ENCODE assay signal across 8 mouse cellular contexts in the genomic region with DNA sequence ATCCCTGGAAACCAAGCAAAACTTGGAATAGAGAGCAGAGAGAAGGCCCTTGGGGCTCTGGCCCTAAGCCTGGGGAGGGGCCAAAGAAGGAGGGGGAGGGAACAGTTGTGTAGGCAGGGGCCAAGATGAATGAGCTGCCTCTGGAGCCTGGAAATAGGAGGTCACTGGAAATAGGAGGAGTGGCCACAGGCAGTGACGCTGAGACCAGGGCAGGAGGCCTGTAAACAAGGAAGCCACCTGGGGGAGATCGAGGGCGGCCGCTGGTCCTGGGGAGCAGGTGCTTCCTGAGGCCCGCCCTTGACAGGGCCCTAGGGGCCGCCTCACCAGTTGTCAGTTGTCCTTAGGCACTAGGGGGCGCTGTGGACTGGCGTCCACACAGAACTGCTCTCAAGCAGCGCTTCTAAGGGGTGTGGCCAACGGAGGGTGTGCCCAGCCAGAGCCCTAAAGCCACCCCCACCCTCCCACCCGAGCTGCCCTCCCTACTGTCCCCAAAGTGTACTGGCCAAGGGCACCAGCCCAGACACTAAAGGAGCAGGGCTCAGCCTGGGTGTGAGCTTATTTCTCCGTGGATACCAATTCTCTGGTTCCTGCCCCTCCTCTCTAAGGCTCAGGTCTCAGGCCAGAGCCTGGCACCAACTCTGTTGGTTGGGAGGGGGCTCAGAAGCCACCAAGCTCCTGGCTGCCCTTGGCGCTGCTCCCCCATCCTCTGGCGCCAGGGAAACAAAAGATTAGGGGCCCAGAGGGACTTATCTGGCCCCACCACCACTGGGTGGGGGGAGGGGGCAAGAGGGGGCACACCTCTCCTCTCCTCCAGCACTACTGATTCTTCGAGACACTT. TPM values are rescaled to one million over a fixed set of nuclear protein-coding genes. Genes with fewer than 3 reads are reported as not detected.
DNase-seq lines count a peak whose midpoint lies in the region; TF ChIP-seq lines count a peak whose summit lies in the region.

No protein-coding gene starts in this region.

- peak; percentile 39 to 68 for DNase-seq in layer of hippocampus, adult 2 months (ENCODE audit: low spot score in 2 of 2)
- DNase-seq in layer of hippocampus, postnatal 14 days (ENCODE audit: low spot score in 2 of 2), result no peak
- DNase-seq in c-Kit-positive CD71-negative TER-119-negative erythroid progenitor cells, embryonic 14.5 days (ENCODE audit: low read depth), result peak; percentile 97
- peak; percentile 78 for DNase-seq in forebrain, embryonic 10.5 days (ENCODE audit: extremely low spot score, low spot score)
- DNase-seq in heart, postnatal 25 days (ENCODE audit: low spot score), result peak; percentile 84
- peak; percentile 65 to 73 for DNase-seq in layer of hippocampus, postnatal 10 days (ENCODE audit: low spot score in 2 of 2)
- peak; percentile 84 for DNase-seq in midbrain, embryonic 10.5 days (ENCODE audit: low spot score)
- peak; percentile 90 for DNase-seq in spleen, postnatal 36 days (ENCODE audit: low spot score in 2 of 2)

- peak overlapping the region; percentile 82 for H3K27ac ChIP-seq in layer of hippocampus, adult 2 months
- H3K27ac ChIP-seq in forebrain, embryonic 10.5 days, result peak overlapping the region; percentile 76
- H3K27ac ChIP-seq in midbrain, embryonic 10.5 days (replicated peaks), result peak overlapping the region; percentile 56

- peak; percentile 93 for TF ChIP-seq CTCF in layer of hippocampus, adult 2 months (conservative IDR thresholded peaks at IDR 0.05)

- peaks cover 34% of the 10 kb centered on the region for H3K4me1 ChIP-seq in forebrain, embryonic 10.5 days
- H3K4me1 ChIP-seq in midbrain, embryonic 10.5 days, result peaks cover 54% of the 10 kb centered on the region

- intact Hi-C loops in heart, postnatal 25 days (cut with DNase I), result loop anchor here (1.0 to 5.0 kb wide), 4 partner anchors 27 to 222 kb away; no protein-coding TSS in a partner anchor

- peaks cover 40% of the 10 kb centered on the region for H3K36me3 ChIP-seq in forebrain, embryonic 10.5 days (replicated peaks)
- peaks cover 41% of the 10 kb centered on the region for H3K36me3 ChIP-seq in midbrain, embryonic 10.5 days

- no peaks in the 10 kb centered on the region for H3K9me3 ChIP-seq in forebrain, embryonic 10.5 days
- no peaks in the 10 kb centered on the region for H3K9me3 ChIP-seq in midbrain, embryonic 10.5 days (replicated peaks)

- 8% methylated on average over 15 of the region's 15 CpGs for WGBS in forebrain, embryonic 10.5 days
- 6% methylated on average over 15 of the region's 15 CpGs for WGBS in midbrain, embryonic 10.5 days

- peak overlapping the region; percentile 19; the same call in 1 of the 2 replicates for H3K4me3 ChIP-seq in layer of hippocampus, adult 2 months
- peak overlapping the region; percentile 25 for H3K4me3 ChIP-seq in forebrain, embryonic 10.5 days
- peak overlapping the region; percentile 36 for H3K4me3 ChIP-seq in midbrain, embryonic 10.5 days

- 0 out of 2 replicates have a peak, but pooled peaks cover 4% of the 10 kb centered on the region for H3K27me3 ChIP-seq in forebrain, embryonic 10.5 days (ENCODE audit: poor library complexity, severe bottlenecking)
- H3K27me3 ChIP-seq in midbrain, embryonic 10.5 days (ENCODE audit: low read depth, poor library complexity, severe bottlenecking), result no peaks in the 10 kb centered on the region

RNA-seq across cellular contexts. Expression of a gene that starts 11.7 kb away (rescaled TPM):
- total RNA-seq in layer of hippocampus, adult 2 months (2021), result 10 to 100 TPM; 39.9 to 43.2 TPM
- 10 to 100 TPM; 34.0 to 34.3 TPM for total RNA-seq in layer of hippocampus, postnatal 14 days (2021)
- polyA plus RNA-seq in forebrain, embryonic 10.5 days (2016; fragmentation: Nextera tagmentation; extraction: Ambion mirVana), result 23.0 and 23.6 TPM in 2 replicates
- total RNA-seq in heart, postnatal 25 days (2021), result 10 to 100 TPM; 11.9 to 13.0 TPM
- 10 to 100 TPM; 31.7 to 34.3 TPM for total RNA-seq in layer of hippocampus, postnatal 10 days (2021)
- 23.1 and 27.5 TPM in 2 replicates for polyA plus RNA-seq in midbrain, embryonic 10.5 days (2016; fragmentation: Nextera tagmentation; extraction: Ambion mirVana)

RNA-seq across cellular contexts. Expression of a gene that starts 25.4 kb away (rescaled TPM):
- total RNA-seq in layer of hippocampus, adult 2 months (2021), result 1 to 10 TPM; 2.4 to 2.9 TPM
- total RNA-seq in layer of hippocampus, postnatal 14 days (2021), result 1 to 10 TPM; 5.6 to 6.3 TPM
- polyA plus RNA-seq in forebrain, embryonic 10.5 days (2016; fragmentation: Nextera tagmentation; extraction: Ambion mirVana), result 3.3 and 4.0 TPM in 2 replicates
- total RNA-seq in heart, postnatal 25 days (2021), result 10 to 100 TPM; 16.7 to 22.5 TPM
- total RNA-seq in layer of hippocampus, postnatal 10 days (2021), result 1 to 10 TPM; 7.4 to 7.6 TPM
- polyA plus RNA-seq in midbrain, embryonic 10.5 days (2016; fragmentation: Nextera tagmentation; extraction: Ambion mirVana), result 5.7 TPM in 2 replicates

RNA-seq across cellular contexts. Expression of a gene that starts 29.1 kb away (rescaled TPM):
- 1 to 10 TPM; 5.9 to 7.1 TPM for total RNA-seq in layer of hippocampus, adult 2 months (2021)
- 1 to 10 TPM; 9.4 to 9.6 TPM for total RNA-seq in layer of hippocampus, postnatal 14 days (2021)
- 0.44 and 0.58 TPM in 2 replicates for polyA plus RNA-seq in forebrain, embryonic 10.5 days (2016; fragmentation: Nextera tagmentation; extraction: Ambion mirVana)
- not detected for total RNA-seq in heart, postnatal 25 days (2021)
- 10 to 100 TPM; 12.4 to 15.6 TPM for total RNA-seq in layer of hippocampus, postnatal 10 days (2021)
- polyA plus RNA-seq in midbrain, embryonic 10.5 days (2016; fragmentation: Nextera tagmentation; extraction: Ambion mirVana), result 0.83 and 1.9 TPM in 2 replicates

RNA-seq across cellular contexts. Expression of a gene that starts 50.8 kb away (rescaled TPM):
- total RNA-seq in layer of hippocampus, adult 2 months (2021), result 1 to 10 TPM; 6.5 to 8.9 TPM
- total RNA-seq in layer of hippocampus, postnatal 14 days (2021), result 1 to 10 TPM; 6.6 to 7.8 TPM
- polyA plus RNA-seq in forebrain, embryonic 10.5 days (2016; fragmentation: Nextera tagmentation; extraction: Ambion mirVana), result 1.3 and 1.4 TPM in 2 replicates
- total RNA-seq in heart, postnatal 25 days (2021), result 1 to 10 TPM; 7.2 to 9.3 TPM
- total RNA-seq in layer of hippocampus, postnatal 10 days (2021), result 1 to 10 TPM; 7.6 to 7.8 TPM
- 0.78 and 0.95 TPM in 2 replicates for polyA plus RNA-seq in midbrain, embryonic 10.5 days (2016; fragmentation: Nextera tagmentation; extraction: Ambion mirVana)

Comparison
In these comparisons a context has a peak if more than half of its experiments do, and no peak if none do; other contexts are left out.
1. DNase-seq: peak in layer of hippocampus, adult 2 months (2 of 2), c-Kit-positive CD71-negative TER-119-negative erythroid progenitor cells, embryonic 14.5 days (single experiment), forebrain, embryonic 10.5 days (single experiment), heart, postnatal 25 days (single experiment), layer of hippocampus, postnatal 10 days (2 of 2), midbrain, embryonic 10.5 days (single experiment) and spleen, postnatal 36 days (2 of 2); none in layer of hippocampus, postnatal 14 days (0 of 2).
2. RNA of a gene that starts 29.1 kb away (total RNA-seq): 12.4 to 15.6 TPM in layer of hippocampus, postnatal 10 days, 9.4 to 9.6 TPM in layer of hippocampus, postnatal 14 days and 5.9 to 7.1 TPM in layer of hippocampus, adult 2 months; not detected in heart, postnatal 25 days; every median in the first group is over 4 times any median in the second.
3. Peak in every context shown above with its lines, with median percentiles within 50 percentile points of each other: H3K27ac ChIP-seq and H3K4me3 ChIP-seq.